Mouse (Mus musculus) fibroblast of lung, adult 2 months (primary cell): ENCODE measurements around the gene Pmepa1.

Experiments used
- DNase-seq: peaks from one replicate; pipeline ENCODE4 v3.0.0-alpha.2; 2011; ENCODE audit warnings: low read depth

Gene Pmepa1

DNA sequence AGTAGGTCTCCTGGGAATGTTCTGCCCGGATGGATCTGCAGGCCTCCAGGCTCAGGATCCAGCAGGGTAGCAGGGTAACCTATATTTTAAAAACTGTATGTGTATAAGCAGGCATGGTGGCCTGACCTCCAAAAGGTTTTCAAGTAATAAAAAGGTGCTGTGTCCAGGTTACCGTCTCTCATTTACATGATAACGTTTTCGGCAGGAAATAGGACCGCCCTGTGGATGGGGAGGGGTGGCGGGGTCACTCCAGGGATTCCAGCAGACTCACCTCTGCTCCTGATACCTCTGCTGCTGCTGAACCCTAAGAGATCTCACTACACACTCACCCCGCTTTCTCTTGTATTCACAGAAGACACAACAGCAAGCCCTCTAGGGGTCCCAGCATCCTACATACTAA, 50.4 kb downstream of the Pmepa1 start:
- no peak for DNase-seq

DNA sequence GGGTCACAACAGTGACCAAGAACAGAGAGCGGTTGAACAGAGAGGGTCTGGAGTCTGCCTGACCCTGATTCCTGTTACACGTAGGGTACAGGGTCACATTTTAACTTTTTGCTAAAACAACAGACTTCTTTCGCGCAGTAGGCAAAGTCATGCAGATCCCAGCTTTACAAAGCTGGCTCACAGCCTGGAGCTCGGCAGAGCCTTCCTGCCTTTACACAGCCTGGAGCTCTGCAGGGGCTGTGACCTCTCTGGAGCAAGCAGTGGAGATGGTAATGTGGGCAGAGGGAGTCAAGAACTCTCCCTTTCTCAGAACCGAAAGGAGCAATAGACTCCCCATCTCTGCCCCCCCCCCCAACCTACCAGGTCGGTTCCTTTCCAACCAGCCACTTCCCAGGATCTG, 51.5 kb downstream of the Pmepa1 start:
- DNase-seq, result no peak

DNA sequence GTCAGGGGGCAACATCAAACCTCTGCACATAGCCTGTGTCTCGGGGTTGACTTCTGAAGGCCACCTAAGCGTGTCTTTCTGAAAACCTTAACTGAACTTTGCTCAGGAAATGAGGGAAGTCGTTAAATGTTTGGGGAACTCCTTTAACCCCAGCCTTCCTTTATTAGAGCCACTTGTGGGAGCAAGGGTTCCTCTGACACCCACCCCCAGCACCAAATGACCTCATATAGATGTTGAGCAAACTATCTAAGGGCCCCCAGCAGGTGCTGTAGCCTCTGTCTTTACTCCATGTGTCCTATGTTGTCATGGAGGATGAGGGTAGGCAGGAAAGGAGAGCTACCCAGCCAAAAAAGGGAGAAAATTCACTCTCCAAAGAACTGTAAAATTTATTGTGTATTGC, 52.2 kb downstream of the Pmepa1 start:
- DNase-seq, result no peak

DNA sequence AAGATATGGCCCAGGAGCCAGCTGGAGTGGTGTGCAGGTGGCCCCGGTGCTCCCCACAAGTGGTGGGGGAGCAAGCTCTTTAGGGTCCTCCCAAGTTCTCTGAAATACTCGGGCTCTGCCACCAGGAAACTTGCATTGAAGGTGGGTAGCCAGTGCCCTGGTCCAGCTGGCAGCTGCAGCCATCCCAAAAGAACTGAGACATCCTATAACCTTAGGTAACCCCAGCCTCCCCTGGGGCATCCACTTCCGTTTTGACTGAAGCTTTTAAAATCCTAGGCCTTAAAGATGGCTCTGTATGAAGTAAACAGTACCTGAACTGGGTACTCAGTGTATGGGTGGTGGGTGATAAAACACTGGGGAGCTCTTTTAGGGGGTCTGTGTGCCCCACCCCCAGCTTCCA, 52.8 kb downstream of the Pmepa1 start:
- DNase-seq, result no peak

DNA sequence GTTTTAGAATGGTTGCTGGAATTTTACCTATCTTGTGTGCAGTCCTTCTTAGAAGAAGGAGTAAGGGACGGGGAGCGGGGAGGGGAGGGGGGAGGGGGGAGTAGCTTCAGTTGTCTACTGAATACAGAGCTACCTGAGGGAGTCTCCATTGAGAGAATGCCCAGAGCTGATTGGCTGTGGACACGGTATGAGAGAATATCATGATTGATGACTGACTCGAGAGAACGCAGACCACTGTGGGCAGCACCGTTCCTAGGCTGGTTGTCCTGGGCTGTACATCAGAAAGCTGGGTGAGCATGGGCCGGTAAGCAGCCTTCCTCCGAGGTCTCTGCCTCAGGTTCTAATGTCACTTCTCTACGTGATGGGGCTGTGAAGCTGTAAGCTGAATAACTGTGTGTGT, 55.6 kb downstream of the Pmepa1 start:
- DNase-seq, result no peak

DNA sequence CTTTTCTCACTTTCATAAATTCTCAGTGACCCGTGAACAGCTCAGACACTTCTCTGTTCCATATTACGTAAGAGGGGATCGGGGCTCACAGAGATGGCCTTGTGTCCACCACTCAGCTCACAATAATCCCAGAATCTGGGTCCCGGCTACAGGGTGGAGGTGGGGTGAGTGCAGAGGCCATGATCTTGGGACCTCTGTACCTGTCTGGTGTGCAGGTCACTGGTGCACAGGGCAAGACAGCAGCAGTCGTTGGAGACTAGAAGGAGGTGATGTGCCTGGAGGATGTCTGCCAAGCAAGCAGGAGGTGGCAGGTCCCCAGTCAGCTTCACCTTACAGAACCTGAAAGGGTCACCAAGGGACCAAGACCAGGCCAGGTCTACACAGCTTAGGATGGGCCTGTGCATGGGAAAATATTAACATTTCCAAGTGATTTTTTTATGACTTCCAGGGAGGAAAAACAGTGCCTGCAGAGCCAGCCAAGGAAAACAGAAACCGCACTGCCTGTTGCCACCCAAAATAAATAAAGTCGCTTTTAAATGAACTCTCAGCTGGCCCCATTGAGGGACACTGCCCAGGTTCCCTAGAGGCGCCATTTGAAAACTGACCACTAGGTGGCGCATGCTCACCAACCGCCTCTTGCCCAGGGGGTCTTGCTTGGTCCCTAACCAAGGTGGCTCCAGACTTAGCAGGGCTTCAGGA, 56.9 kb downstream of the Pmepa1 start:
- DNase-seq, result peak; percentile 49

DNA sequence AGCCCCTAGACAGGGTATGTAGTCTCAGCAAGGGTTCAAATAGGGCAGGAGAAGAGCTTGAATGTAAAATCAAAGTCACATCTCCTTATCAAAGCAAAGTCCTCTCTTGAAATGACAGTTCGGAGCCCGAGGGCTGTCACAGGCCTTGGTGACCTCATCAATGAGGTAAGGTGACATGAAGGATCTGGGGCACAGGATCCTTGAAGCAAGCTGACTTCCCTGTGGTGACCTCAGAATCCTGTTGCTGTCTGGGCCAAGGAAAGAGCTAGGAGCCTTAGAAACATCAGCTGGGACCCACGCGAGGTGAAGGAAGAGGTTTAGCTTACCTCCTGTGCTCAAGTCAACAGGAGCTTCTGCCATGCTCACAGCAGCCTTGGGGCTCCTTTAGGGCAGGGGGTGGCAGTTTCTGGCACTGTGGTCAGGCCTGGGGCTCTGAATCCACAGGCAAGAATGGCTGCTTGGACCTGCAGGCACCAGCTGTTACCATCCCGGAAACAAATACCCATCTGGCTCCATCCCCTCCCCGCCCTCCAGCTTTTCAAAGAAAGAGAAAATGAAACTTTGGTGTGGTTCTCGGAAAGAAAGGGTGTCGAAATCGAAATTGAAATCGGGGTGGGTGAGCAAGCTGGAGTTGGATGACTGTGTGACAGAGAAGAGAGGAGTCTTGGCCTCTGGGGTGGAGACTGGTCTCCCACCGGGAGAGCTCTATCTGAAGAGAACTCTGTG, 57.8 kb downstream of the Pmepa1 start, which contains the start of gene Zbp1:
Gene Zbp1, minus strand, starts transcription at position 508 of the 726 bp plus-strand sequence.
- DNase-seq, result no peak

DNA sequence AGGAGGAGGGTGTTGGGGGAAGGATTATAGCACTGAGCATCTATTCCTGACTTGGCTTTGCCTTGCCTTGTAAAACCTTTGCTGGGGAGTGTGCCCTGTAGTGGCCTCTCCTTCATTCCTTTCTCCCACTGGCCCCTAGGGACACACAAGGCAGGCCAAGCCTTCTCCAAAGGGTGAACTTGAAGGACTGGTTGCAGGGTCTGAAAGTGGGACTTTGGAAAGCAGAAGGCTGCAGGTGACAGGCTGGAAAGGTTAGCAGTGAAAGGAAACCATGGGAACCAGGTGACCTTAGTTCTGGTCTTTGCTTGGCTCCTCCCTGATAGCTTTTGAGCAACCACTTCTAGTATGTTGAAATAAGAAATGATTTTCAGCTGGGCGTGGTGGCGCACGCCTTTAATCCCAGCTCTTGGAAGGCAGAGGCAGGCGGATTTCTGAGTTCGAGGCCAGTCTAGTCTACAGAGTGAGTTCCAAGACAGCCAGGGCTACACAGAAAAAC, 58.5 kb downstream of the Pmepa1 start:
- no peak for DNase-seq

DNA sequence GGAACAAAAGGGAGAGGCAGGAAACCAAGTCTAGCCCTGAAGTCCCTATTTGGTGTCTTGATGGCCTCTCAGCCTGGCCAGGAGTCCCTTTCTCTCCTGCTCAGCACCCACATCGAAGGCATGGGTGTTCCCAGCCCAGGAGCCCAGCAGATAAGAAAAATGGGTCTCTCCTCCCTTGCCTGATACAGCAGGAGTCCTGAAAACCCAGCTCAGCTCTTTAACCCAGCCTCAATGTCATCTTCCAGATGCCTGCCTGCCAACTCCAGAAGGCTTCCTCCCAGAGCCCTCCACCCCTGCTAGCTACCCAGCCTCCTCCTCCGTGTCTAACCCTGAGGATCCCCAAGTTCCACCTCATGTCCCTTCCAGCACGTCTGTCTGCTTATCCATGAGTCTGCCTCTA, 59.1 kb downstream of the Pmepa1 start:
- no peak for DNase-seq

DNA sequence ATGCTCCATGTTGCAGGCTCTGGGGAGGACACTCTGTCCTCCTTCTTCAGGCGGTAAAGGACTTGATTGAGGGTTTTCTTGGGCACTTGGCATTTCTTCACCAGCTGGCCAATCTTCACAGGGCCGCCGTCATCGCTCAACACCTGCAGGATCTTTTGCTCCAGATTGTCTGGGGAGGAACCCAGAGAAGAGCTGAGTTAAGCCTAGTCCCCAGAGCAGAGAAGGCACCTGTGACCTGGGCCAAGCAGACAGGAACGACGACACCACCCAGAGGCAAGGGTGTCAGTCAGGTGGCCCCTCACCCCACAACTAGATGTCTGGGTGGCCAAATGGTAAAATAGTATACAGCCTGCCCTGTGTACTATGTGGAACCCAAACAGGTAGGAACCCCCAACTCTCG, 59.5 kb downstream of the Pmepa1 start:
- no peak for DNase-seq

DNA sequence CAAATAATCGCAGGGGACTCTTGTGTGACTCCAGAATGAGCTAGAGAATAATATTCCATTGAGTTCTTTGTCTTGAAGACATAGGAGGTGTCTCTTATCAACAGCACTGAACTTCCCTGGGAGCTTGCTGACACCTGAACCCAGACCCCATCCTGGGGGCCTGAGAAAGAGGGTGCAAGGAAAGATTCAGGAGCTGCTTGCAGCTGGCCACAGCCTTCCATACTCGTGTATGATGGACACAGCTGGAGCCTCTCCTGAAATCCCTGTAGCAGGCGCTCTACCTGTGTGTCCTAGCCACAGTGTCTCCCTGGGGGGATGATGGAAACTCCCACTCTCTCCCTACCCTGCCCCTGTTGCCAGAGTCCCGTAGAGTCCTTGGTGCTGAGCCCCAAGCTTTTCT, 64.1 kb downstream of the Pmepa1 start:
- no peak for DNase-seq

DNA sequence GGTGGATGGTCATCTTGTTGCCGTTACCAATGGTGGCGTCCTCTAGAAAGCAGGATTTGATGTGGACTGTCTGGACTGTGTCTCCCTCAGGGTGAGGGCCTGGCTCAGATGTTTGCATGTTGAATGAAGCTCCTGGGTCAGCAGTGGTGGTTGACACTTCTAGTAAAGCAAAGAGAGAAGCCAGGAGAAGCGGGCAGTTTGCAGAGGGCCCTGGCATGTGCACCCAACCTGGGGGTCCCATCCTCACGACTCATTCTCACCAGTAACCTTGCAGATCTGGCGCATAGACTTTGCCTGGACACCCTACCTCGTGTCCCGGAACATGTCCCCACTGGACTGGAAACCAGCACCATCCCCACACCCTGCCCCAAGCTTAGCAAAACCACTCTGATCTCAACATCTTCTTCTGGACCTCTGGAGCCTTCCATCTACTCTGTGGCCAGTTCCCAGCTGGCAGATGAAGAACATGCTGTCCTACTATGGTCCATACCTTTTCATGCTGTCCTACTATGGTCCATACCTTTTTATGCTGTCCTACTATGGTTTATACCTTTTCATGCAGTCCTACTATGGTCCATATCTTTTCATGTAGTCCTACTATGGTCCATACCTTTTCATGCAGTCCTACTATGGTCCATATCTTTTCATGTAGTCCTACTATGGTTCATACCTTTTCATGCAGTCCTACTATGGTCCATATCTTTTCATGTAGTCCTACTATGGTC, 67.1 kb downstream of the Pmepa1 start:
- no peak for DNase-seq

DNA sequence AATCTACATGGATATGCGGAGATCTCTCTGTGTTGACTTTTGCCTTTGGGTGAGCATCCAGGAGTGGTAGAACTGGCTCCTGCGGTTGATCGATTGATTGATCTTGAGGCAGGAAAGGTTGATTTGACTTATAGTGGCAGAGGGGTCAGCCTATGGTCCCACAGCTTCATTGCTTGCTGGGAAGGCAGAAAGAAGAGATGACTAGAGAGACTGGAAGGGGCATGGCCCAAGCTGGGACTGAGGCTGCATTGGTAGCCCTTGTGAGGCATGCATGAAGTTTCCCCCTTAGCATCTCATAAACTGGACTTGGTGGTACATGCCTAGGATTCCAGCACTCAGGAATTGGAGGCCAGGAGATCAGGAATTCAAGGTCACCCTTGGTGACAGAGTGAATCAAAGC, 69.3 kb downstream of the Pmepa1 start:
- DNase-seq, result no peak

DNA sequence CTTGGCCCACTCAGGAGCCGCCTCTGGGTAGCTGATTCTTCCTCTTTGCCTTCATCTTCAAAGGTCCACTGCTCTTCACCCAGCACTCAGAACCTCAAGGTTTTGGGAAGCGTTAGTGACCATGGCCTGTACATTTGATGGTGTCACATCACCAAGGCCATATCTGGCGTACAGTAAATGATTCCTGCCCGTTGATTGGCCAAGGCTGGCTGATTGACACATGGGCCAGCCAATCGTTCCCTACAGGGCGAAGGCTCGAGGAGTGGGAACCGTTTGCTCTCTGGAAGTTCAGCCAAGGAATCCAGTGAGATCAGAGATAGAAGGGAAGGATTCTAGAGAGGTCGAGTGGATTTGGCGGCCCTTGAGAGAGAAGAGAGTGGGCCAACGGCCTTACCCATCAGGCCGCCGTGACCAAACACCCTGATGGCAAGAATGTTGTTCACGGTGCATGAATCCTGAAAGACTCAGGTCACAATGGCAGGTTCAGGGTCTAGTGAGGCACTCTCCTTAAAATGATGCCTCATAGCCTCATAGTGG, 70.7 kb downstream of the Pmepa1 start:
- no peak for DNase-seq

DNA sequence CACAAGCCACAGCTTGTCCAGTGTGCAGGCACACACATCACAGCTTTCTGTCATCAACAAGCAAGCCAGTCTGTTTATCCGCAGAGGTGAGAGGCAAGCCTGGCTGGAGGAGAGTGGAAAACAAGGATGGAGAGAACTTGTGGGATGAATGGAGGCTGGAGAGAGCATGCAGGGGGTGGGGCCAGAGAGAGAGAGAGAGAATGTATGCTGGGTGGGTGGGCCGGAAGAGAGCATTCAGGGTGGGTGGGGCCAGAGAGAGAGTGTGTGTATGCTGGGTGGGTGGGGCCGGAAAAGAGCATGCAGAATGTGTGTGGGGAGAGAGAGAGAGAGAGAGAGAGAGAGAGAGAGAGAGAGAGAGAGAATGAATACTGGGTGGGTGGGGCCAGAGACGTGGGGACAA, 71.7 kb downstream of the Pmepa1 start:
- no peak for DNase-seq

DNA sequence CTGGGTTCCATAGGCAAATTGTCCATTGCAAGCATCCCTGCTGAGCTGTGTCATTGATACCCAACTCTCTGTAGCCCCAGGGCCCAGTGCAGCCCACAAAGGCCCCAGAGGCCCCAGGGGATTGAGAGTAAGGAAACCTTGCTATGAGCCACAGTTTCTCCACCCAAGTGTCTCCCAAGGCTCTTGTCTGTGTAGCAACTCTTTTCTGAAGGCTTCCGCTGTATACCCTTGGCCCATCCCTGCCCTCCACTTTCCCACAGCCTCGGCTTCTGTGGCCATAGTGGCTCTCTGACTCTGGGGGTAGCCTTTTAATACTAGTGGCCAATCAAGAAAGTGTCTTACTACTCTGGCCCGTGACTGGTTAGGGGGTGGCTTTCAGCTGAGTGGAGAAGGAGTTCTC, 72.6 kb downstream of the Pmepa1 start:
- no peak for DNase-seq

DNA sequence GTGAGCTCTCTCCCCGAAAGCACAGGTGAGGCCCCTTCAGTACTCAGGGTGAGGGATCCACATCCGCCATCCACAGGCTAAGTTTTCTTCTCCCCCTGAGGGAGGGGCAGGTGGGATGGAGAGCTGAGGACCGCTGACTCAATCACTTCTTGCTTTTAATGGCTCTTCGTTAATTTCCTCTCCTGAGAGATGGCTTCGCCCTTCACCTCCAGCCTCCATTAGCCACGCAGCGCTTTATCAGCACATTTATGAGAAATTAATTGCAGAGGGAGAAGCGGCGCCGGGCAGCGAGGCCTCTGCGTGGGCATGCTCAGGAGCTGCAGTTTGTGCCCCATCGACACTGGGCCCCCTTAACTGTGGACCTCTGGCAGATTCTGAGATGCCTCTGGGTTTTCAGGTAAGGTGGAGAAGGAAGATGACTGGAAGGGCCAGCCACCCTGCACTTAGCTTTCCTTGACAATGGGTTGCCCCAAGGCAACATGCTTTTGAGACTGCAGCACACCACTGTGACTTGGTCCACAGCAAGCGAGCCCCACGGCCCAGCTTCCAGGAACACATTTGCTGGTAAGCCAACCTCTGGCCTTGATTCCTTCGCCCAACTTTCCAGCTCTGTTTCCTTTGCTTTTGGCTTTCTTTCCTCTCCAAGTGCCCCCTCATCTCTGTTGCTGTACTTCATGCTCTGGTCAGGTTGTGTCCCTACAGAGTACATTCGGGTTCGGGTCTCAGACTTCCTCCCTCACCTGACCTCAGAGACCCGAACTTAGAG, 73.2 kb downstream of the Pmepa1 start:
- no peak for DNase-seq

DNA sequence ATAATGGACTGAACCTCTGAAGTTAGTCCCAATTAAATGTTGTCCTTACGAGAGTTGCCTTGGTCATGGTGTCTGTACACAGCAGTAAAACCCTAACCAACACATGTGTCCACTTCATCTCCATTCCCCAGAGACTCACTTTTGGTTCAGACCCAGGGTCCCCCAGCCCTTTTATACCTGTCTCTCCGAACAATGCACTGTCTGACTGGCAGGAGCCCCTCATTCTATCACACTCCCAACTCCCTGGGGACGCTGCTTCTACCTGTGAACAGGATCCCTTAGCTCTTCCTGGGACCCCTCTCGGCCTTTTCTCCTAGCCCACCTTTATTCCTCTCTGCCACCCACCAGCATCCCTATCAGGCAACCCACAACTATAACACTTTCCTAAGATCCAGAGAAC, 81.5 kb downstream of the Pmepa1 start:
- no peak for DNase-seq

DNA sequence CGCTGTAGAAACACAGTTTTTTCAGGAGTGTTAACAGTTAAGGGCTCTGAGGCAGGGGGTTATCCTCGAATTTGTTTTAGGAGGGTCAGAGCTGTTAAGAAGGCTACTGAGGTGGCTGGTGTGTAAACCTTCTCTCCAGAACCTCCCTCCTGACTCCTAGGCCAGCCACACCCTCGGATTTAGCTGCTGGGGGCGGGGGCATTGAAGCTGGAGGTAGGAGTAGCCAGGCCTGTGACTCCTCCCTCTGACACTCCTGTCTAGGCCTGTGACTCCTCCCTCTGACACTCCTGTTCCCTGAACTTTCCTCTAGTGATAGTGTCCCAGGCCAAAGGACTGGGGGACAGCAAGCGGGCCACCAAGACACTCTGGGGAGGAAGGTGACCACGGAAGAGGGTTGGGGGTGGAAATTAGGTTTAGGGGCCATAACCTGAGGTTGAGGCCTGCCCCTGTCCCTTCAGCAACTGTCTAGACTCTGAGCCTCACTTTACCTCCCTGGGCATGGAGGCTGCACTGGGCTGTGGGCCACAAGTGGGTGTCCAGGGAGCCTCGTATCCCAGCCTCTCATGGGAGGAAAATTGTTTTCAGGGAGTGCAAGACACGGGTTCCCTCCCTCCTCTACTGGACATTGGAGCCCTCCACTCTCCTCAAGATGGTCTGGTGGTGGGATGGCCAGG, 89.0 kb downstream of the Pmepa1 start:
- DNase-seq, result no peak

DNA sequence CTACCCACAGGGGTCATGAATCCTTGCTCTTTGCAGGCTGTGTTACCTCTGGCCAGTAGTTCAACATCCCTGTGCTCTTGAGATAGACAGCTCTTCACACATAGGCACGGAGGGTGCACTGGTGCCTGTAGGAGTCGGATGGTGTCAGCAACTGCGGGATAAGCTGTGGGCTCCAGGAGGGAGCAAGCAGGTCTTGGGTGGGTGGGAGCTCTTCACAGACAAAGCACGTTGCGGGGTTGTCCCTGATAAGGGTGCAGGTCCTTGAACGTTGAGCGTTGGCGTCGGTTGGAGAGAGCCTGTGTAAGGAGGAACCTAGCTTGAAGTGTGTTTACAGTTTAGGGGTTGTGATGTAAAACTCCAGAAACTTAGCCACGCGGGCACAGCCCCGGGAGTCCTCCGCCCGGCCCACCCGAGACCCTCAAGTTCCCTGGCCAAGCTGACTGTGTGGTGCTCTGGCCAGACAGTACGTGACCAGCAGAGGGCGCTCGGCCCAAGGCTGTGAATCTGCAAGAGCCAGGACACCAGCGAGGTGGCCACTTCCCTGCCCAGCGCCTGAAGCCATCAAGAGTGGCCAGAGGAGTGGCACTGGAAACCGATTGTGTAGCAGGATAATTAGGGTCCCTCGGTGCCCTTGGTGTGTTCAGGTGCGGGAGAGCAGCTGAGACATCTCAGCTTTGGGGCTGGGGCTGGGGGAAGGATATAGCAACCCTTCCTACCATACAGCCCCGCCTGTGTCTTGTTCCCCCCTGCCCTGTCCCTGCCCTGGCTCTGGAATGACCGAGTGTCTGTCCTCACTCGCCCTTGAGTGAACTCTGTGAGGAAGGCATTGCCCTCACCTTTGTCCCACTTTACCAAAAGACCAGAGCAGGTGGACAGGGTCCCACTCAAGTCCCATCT, 90.0 kb downstream of the Pmepa1 start:
- DNase-seq, result no peak
